Mouse (Mus musculus) cerebellum, adult 2 months (tissue): ENCODE measurements around the gene Vpreb2. TPM values are rescaled to one million over a fixed set of nuclear protein-coding genes. Genes with fewer than 3 reads are reported as not detected.
A peak's percentile ranks its signal among the peaks of the same experiment; 100 is the strongest.

Experiments
- DNase-seq, 2 experiments: peaks; one replicate each; pipeline ENCODE4 v3.0.0; 2021
- H3K27ac ChIP-seq: fragments of 200-500 bp; 2 replicates; pipeline ENCODE4 v1.5.1; 2012; ENCODE audit warnings: low read length, control low read depth, inconsistent platforms; ENCODE audit not compliant: insufficient read depth
- H3K27me3 ChIP-seq: fragments of 200-500 bp; 2 replicates; pipeline ENCODE4 v1.6.1; 2012; ENCODE audit warnings: inconsistent platforms, mild to moderate bottlenecking, low read length, moderate library complexity; ENCODE audit not compliant: control insufficient read depth, insufficient read depth
- H3K4me1 ChIP-seq: fragments of 200-500 bp; 2 replicates; pipeline ENCODE4 v1.6.1; 2011; ENCODE audit warnings: low read length; ENCODE audit not compliant: control insufficient read depth, insufficient read depth
- H3K4me3 ChIP-seq: fragments of 200-500 bp; replicated peaks from 2 replicates; pipeline ENCODE3; 2011; ENCODE audit warnings: mild to moderate bottlenecking, low read depth, low read length, control low read depth; ENCODE audit not compliant: insufficient read depth
- CTCF ChIP-seq: fragments of 200-500 bp; IDR thresholded peaks from 2 replicates; pipeline ENCODE4 v1.5.1; 2011; ENCODE audit warnings: low read depth, mild to moderate bottlenecking, control low read depth, low read length, moderate library complexity, borderline replicate concordance; ENCODE audit not compliant: insufficient read depth
- POLR2A ChIP-seq: fragments of 200-500 bp; IDR thresholded peaks from 2 replicates; pipeline ENCODE4 v1.6.1; 2011; ENCODE audit warnings: low read length, control low read depth, borderline replicate concordance; ENCODE audit not compliant: insufficient read depth
- WGBS: fragments of 180-500 bp; shearing (Covaris S2); methylation state at CpG from one replicate; pipeline ENCODE4 v1.1.7; 2018; 5-methylcytosine and 5-hydroxymethylcytosine counted together
- polyA plus RNA-seq: library from polyadenylated mRNA; depleted of rRNA; stranded (reverse); fragments of >200 nt; gene quantifications from 2 replicates; pipeline ENCODE4 v1.2.3, GENCODE M21; 2012; rRNA removed

Vpreb2 gene
- not detected in 2 replicates for polyA plus RNA-seq

- H3K4me1 ChIP-seq: no peaks in the 10 kb centered on the region; the same call in 1 of the 2 replicates
- TF ChIP-seq POLR2A: no peak
- TF ChIP-seq CTCF: no peak
- no peak within 1 kb of the TSS for H3K4me3 ChIP-seq
- no peak within 1 kb of the TSS for H3K27ac ChIP-seq
- no peak for DNase-seq
- H3K27me3 ChIP-seq: no peaks in the 10 kb centered on the region
- WGBS: 47% methylated on average over 1 of the region's 1 CpGs
These were observed at the start of gene Vpreb2 for GRCm38 (mm10) chr16:17980128-17980527. Vpreb2 (plus strand) TSS chr16:17980428.

- H3K4me3 ChIP-seq: no peak overlapping the region
- no peak overlapping the region for H3K27ac ChIP-seq
- TF ChIP-seq CTCF: no peak
- no peak for TF ChIP-seq POLR2A
- WGBS: 61% methylated on average over 5 of the region's 5 CpGs
- no peaks in the 10 kb centered on the region for H3K27me3 ChIP-seq
- no peaks in the 10 kb centered on the region for H3K4me1 ChIP-seq
- no peak for DNase-seq
These were observed 48.2 kb upstream of the Vpreb2 start for GRCm38 (mm10) chr16:17931906-17932460.

GRCm38 (mm10) chr16:17933594-17934444 lies 46.4 kb upstream of the Vpreb2 start:
- 62% methylated on average over 9 of the region's 9 CpGs for WGBS
- Histone ChIP-seq H3K27me3 (no peaks in the 10 kb centered on the region), H3K4me3 (no peak overlapping the region), H3K27ac (no peak overlapping the region), H3K4me1 (no peaks in the 10 kb centered on the region)
- TF ChIP-seq CTCF (no peak), POLR2A (no peak)
- no peak for DNase-seq

GRCm38 (mm10) chr16:17934445-17934910 lies 45.8 kb upstream of the Vpreb2 start:
- no peak overlapping the region for H3K4me3 ChIP-seq
- TF ChIP-seq POLR2A (no peak), CTCF (no peak)
- DNase-seq: no peak
- no peaks in the 10 kb centered on the region for H3K4me1 ChIP-seq
- no peaks in the 10 kb centered on the region for H3K27me3 ChIP-seq
- WGBS: 9% methylated on average over 3 of the region's 3 CpGs
- H3K27ac ChIP-seq: no peak overlapping the region

- TF ChIP-seq CTCF (no peak), POLR2A (no peak)
- no peak overlapping the region for H3K27ac ChIP-seq
- H3K4me1 ChIP-seq: no peaks in the 10 kb centered on the region
- 76% methylated on average over 10 of the region's 10 CpGs for WGBS
- H3K4me3 ChIP-seq: no peak overlapping the region
- H3K27me3 ChIP-seq: no peaks in the 10 kb centered on the region
- no peak for DNase-seq
These were observed 43.5 kb upstream of the Vpreb2 start for GRCm38 (mm10) chr16:17936776-17937175.

- TF ChIP-seq POLR2A: no peak
- no peak for TF ChIP-seq CTCF
- 85% methylated on average over 7 of the region's 7 CpGs for WGBS
- Histone ChIP-seq H3K27me3 (no peaks in the 10 kb centered on the region), H3K4me3 (no peak overlapping the region), H3K4me1 (no peaks in the 10 kb centered on the region), H3K27ac (no peak overlapping the region)
- no peak for DNase-seq
These were observed 42.0 kb upstream of the Vpreb2 start for GRCm38 (mm10) chr16:17938187-17938586.

- H3K27ac ChIP-seq: no peak overlapping the region
- TF ChIP-seq CTCF (peak; percentile 80), POLR2A (no peak)
- no peak overlapping the region for H3K4me3 ChIP-seq
- no peaks in the 10 kb centered on the region for H3K4me1 ChIP-seq
- WGBS: 6% methylated on average over 7 of the region's 7 CpGs
- H3K27me3 ChIP-seq: no peaks in the 10 kb centered on the region
- DNase-seq: peak; percentile 75 to 77
These were observed 41.4 kb upstream of the Vpreb2 start for GRCm38 (mm10) chr16:17938821-17939220.
